Mouse (Mus musculus) ovary, postnatal 36 days (tissue): ENCODE data around the gene Sprr2h.

Experiments
- DNase-seq: peaks from one replicate; pipeline ENCODE4 v3.0.0; 2022; ENCODE audit warnings: low spot score, mixed read lengths

Gene Sprr2h

DNA sequence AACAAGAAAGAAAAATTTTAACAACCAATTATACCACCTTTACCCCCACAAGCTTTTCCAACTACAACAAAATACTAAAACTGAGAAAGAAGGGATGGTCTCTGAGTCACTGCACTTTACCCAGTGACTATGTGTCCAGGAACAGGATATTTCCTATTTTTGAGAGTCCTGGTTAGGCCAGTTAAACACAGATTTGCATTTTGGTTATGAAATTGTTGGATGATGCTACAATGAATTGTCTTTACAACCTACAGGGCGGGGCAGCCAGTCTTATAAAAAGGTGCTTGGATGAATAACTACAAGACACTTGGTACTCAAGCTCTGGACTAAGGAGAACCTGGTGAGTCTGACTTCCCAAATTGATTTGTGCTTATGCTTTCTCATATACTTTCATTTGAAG lies at the start of gene Sprr2h:
TSS of gene Sprr2h (plus strand) at position 301 of the 400 bp plus-strand sequence.
- no peak for DNase-seq

DNA sequence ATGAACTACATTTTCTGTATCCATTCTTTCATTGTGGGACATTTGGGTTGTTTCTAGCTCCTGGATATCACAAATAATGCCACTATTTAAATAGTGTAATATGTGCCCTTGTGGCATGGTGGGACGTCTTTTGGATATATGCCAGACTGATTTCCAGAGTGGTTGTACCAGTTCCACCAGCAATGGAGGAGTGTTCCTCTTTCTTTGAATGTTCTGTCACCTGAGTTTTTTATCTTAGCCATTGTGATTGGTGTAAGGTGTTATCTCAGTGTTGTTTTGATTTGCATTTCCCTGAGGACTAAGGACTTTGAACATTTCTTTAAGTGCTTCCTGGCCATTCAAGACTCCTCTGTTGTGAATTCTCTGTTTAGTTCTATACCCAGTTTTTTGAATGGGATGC lies 49.2 kb upstream of the Sprr2h start:
- DNase-seq = no peak

- DNase-seq = no peak
Observed at GRCm38 (mm10) chr3:92338840-92339239, 46.6 kb upstream of the Sprr2h start, which contains the start of gene Sprr2d. Gene Sprr2d (plus strand): TSS chr3:92339140.

DNA sequence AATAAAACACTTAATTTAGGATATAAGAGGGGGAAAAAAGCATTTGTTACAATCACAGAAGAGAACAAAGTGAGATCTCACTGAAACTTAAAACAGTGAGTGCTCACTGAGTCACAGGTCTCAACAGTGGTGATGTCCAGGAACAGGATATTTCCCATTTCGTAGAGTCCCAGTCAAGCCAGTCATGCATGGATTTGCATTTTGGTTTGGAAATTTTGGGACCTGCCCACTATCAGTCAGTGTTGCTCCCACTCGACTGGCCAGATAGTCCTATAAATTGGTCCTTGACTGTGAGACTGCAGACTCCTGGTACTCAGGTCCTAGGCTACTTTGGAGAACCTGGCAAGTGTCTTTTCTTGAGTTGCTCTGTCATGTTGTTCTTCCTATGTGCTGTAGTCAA lies 33.6 kb upstream of the Sprr2h start, which contains the start of gene Sprr2e:
TSS of gene Sprr2e (plus strand) at position 301 of the 400 bp plus-strand sequence.
- no peak for DNase-seq

DNA sequence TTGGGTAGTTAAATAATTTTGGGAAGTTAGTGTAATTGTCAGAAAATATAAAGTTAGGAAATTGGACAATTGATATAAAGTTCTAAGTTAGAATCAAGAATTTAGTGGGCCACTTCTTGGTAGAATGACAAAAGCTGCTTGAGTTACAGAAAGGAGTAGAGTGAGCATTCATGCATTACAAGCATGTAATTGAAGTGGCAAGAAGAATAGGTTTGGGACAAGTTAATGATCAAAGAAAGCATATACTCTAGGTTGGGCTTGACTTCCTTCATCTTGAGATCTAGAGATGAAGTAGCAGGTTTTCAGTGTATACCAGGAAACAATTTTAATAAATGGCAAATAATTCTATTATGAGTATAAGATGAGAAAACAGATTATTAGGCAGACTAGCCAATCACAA lies 23.9 kb upstream of the Sprr2h start:
- no peak for DNase-seq

GRCm38 (mm10) chr3:92364887-92365286 lies 20.6 kb upstream of the Sprr2h start, which contains the start of gene Sprr2f:
Gene Sprr2f (plus strand): TSS chr3:92365187.
- DNase-seq = no peak

DNA sequence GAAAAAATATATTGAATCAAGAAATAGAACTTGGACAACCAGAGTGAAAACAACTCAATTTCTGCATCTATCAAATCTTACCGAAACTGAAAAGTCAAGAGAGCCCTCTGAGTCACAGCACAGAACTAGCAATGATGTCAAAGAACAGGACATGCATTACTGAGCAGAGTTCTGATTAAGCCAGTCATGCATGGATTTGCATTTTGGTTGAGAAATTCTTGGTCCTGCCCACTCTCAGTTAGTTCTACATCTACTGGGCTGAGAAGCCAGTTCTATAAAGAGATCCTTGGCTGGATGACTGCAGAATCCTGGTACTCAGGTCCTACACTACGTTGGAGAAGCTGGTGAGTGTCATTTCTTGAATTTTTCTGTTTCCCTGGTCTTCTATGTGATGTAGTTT lies 11.9 kb upstream of the Sprr2h start:
- no peak for DNase-seq

DNA sequence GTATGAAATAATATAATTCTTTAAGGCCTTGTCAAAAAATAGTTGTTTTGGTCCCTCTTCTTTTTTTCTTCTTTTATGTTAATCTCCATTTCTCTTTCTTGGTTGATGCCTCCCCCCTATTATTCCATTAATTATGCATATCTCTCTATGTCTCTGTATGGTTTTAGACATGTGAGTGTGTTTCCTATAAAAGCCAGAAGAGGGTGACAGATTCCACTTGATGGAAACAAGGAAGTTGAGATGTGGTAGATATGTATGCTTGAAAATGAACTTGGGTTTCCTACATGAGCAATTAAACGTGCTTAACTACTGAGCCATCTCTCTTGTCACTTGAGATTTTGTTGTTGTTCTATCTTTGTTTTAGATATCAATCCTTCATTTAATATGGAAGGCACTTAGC lies 8.8 kb downstream of the Sprr2h start:
- DNase-seq = no peak

- DNase-seq = no peak
Observed at GRCm38 (mm10) chr3:92407691-92408090, 22.2 kb downstream of the Sprr2h start, which contains the start of gene Sprr2i. Gene Sprr2i (plus strand): TSS chr3:92407991.

- DNase-seq = no peak
Observed at GRCm38 (mm10) chr3:92417782-92418181, 32.3 kb downstream of the Sprr2h start, which contains the start of gene Sprr2j-ps. Gene Sprr2j-ps (plus strand): TSS chr3:92418082.

DNA sequence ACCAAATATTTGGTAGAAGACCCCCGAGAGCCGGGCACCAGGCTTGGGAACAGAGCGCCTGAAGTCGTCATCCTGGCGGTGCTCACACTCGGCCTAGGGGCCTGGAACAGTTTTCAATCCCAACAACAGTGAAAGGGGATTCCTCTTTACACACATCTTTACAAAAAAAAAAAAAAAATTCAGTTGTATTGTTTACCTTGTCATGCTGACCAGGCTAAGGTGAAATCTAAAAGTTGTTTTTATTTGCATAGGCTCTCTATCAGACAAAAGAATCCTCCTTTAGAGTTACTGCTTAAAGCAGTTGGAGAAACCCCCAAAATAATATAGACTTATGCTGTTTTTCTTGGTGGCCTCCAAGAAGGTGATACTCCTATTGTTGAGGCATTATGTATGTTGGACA lies 43.8 kb downstream of the Sprr2h start, which contains the start of gene Gm9774:
TSS of gene Gm9774 (minus strand) at position 101 of the 400 bp plus-strand sequence.
- no peak for DNase-seq

- DNase-seq = no peak
Observed at GRCm38 (mm10) chr3:92432282-92432681, 46.8 kb downstream of the Sprr2h start, which contains the start of gene Sprr2k. Gene Sprr2k (plus strand): TSS chr3:92432582.
